ENCODE assay signal across 19 mouse cellular contexts in the genomic region with DNA sequence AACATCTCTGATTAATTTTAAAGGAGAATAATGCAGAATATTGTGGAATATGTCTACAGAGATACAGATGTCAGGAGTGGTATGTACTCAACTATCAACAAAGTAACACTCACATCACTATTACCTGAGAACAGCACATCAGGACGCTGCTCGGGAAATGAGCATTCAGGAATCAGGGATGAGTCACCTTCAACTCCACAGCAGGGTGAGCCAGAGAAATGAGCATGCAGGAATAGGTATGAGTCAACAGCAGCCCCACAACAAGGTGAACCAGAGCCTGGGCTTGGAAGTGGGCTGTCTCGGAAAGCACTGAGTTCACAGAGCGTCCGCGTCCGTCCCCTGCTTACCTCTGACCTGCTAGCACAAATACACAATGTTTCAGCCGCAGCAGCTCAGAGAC.
"Had no signal": no experiment of that assay in that cellular context is flagged by ENCODE, and none has a peak within 500 bp of the region (broad histone marks: within the 10 kb centered on the region; RNA-seq: fewer than 3 reads in every experiment).

No protein-coding gene starts in this region.

- H3K4me1 ChIP-seq: liver, embryonic 12.5 days; liver, embryonic 15.5 days; neural tube, embryonic 12.5 days; neural tube, embryonic 15.5 days had no signal

- DNase-seq: layer of hippocampus, adult 9-11 months; liver; lung, adult 18-20 months; lung, postnatal 14 days; lung, postnatal 4 days; midbrain, embryonic 14.5 days; retina, postnatal 1 day; right cerebral cortex, postnatal 14 days; right cerebral cortex, postnatal 4 days; thymus, adult 2 months; thymus, postnatal 14 days; thymus, postnatal 4 days had no signal

- H3K4me3 ChIP-seq: layer of hippocampus, adult 2 months; limb, embryonic 10.5 days; limb, embryonic 13.5 days; liver, embryonic 12.5 days; liver, embryonic 15.5 days; neural tube, embryonic 12.5 days; neural tube, embryonic 15.5 days had no signal

- ATAC-seq: liver, embryonic 12.5 days had no signal
